Mouse (Mus musculus) induced T-regulatory cell, adult 2 months (primary cell): ENCODE results near the gene Nmb.
A peak's percentile ranks its signal among the peaks of the same experiment; 100 is the strongest.

Experiments used
- DNase-seq: peaks from one replicate; pipeline ENCODE4 v3.0.0-alpha.2; 2012; ENCODE audit warnings: low read depth

Nmb gene

GRCm38 (mm10) chr7:80897721-80898120 is 7.2 kb downstream of the Nmb start:
- no peak for DNase-seq

GRCm38 (mm10) chr7:80897134-80897533 is 7.7 kb downstream of the Nmb start:
- no peak for DNase-seq

GRCm38 (mm10) chr7:80894815-80895519 is 9.9 kb downstream of the Nmb start:
- DNase-seq: no peak

- DNase-seq: no peak
Observed at GRCm38 (mm10) chr7:80894196-80894595, 10.7 kb downstream of the Nmb start.

GRCm38 (mm10) chr7:80893753-80894129 is 11.1 kb downstream of the Nmb start:
- no peak for DNase-seq

- no peak for DNase-seq
Observed at GRCm38 (mm10) chr7:80893086-80893752, 11.7 kb downstream of the Nmb start.

- DNase-seq: peak; percentile 84
Observed at GRCm38 (mm10) chr7:80889841-80890241, 15.0 kb downstream of the Nmb start.

- peak; percentile 78 for DNase-seq
Observed at GRCm38 (mm10) chr7:80889021-80889511, 15.8 kb downstream of the Nmb start.

- DNase-seq: no peak
Observed at GRCm38 (mm10) chr7:80888595-80888994, 16.3 kb downstream of the Nmb start.

- DNase-seq: peak; percentile 71
Observed at GRCm38 (mm10) chr7:80885666-80886065, 19.2 kb downstream of the Nmb start.

- DNase-seq: peak; percentile 89
Observed at GRCm38 (mm10) chr7:80882830-80883505, 21.9 kb downstream of the Nmb start.

- no peak for DNase-seq
Observed at GRCm38 (mm10) chr7:80875727-80876126, 29.1 kb downstream of the Nmb start.

GRCm38 (mm10) chr7:80873631-80874030 is 31.2 kb downstream of the Nmb start:
- no peak for DNase-seq

GRCm38 (mm10) chr7:80873038-80873437 is 31.8 kb downstream of the Nmb start:
- no peak for DNase-seq

GRCm38 (mm10) chr7:80868686-80869085 is 36.2 kb downstream of the Nmb start:
- DNase-seq: no peak

- DNase-seq: no peak
Observed at GRCm38 (mm10) chr7:80866514-80867147, 38.2 kb downstream of the Nmb start.

- DNase-seq: peak; percentile 58
Observed at GRCm38 (mm10) chr7:80865521-80865920, 39.4 kb downstream of the Nmb start.

- DNase-seq: peak; percentile 93
Observed at GRCm38 (mm10) chr7:80864831-80865230, 40.0 kb downstream of the Nmb start.

- DNase-seq: peak; percentile 61
Observed at GRCm38 (mm10) chr7:80864151-80864550, 40.7 kb downstream of the Nmb start.

GRCm38 (mm10) chr7:80863520-80863919 is 41.4 kb downstream of the Nmb start:
- peak; percentile 46 for DNase-seq

GRCm38 (mm10) chr7:80862475-80862874 is 42.4 kb downstream of the Nmb start:
- peak; percentile 62 for DNase-seq

GRCm38 (mm10) chr7:80860729-80861274 is 44.1 kb downstream of the Nmb start, which contains the start of gene Zscan2:
Gene Zscan2 (plus strand): TSS chr7:80860920.
- DNase-seq: peak; percentile 96
